Mouse (Mus musculus): ENCODE measurements around the gene Trim9. TPM values are rescaled to one million over a fixed set of nuclear protein-coding genes. Genes with fewer than 3 reads are reported as not detected.
A peak's percentile ranks its signal among the peaks of the same experiment; 100 is the strongest.

Gene Trim9
- total and polyA plus RNA-seq, 2 experiments from 2014 or later = 120 to 234 TPM

- H3K4me1 ChIP-seq (ENCODE audit: insufficient read depth, low read length) = no peaks in the 10 kb centered on the region
- DNase-seq (ENCODE audit: low spot score) (peak; percentile 84), ATAC-seq (ENCODE audit: low FRiP score) (peak; percentile 78; the same call in 1 of the 2 replicates)
- 81% methylated on average over 10 of the region's 10 CpGs for WGBS
- TF ChIP-seq CTCF (IDR thresholded peaks at IDR 0.05) = no peak
- no peak overlapping the region for H3K9ac ChIP-seq (replicated peaks; ENCODE audit: low read length, poor library complexity, severe bottlenecking)
- H3K36me3 ChIP-seq (ENCODE audit: insufficient read depth, low read length) = peaks cover 31% of the 10 kb centered on the region
- H3K9me3 ChIP-seq (ENCODE audit: low read length) = no peaks in the 10 kb centered on the region
- H3K27me3 ChIP-seq (ENCODE audit: insufficient read depth, low read length) = no peaks in the 10 kb centered on the region
- no peak overlapping the region for H3K4me3 ChIP-seq (ENCODE audit: low read depth, low read length)
- no peak overlapping the region for H3K4me2 ChIP-seq (ENCODE audit: low read depth, low read length, poor library complexity, severe bottlenecking)
- peak overlapping the region; percentile 38; the same call in 1 of the 2 replicates for H3K27ac ChIP-seq (ENCODE audit: low read depth, low read length)
These were observed 64.2 kb downstream of the Trim9 start for GRCm38 (mm10) chr12:70283116-70283731.

GRCm38 (mm10) chr12:70280930-70281329 lies 66.5 kb downstream of the Trim9 start:
- Histone ChIP-seq H3K4me1 (ENCODE audit: insufficient read depth, low read length) (no peaks in the 10 kb centered on the region), H3K4me3 (ENCODE audit: low read depth, low read length) (no peak overlapping the region), H3K9me3 (ENCODE audit: low read length) (no peaks in the 10 kb centered on the region), H3K4me2 (ENCODE audit: low read depth, low read length, poor library complexity, severe bottlenecking) (no peak overlapping the region), H3K9ac (replicated peaks; ENCODE audit: low read length, poor library complexity, severe bottlenecking) (no peak overlapping the region), H3K36me3 (ENCODE audit: insufficient read depth, low read length) (peaks cover 36% of the 10 kb centered on the region), H3K27me3 (ENCODE audit: insufficient read depth, low read length) (no peaks in the 10 kb centered on the region), H3K27ac (ENCODE audit: low read depth, low read length) (no peak overlapping the region)
- DNase-seq (ENCODE audit: low spot score) (no peak), ATAC-seq (ENCODE audit: low FRiP score) (no peak)
- WGBS = 96% methylated on average over 2 of the region's 2 CpGs
- no peak for TF ChIP-seq CTCF (IDR thresholded peaks at IDR 0.05)

- no peak for DNase-seq (ENCODE audit: low spot score)
- no peak for TF ChIP-seq CTCF (IDR thresholded peaks at IDR 0.05)
- 88% methylated on average over 10 of the region's 10 CpGs for WGBS
These were observed 67.0 kb downstream of the Trim9 start for GRCm38 (mm10) chr12:70280381-70280780.

GRCm38 (mm10) chr12:70277071-70277939 lies 70.1 kb downstream of the Trim9 start:
- Histone ChIP-seq H3K4me2 (ENCODE audit: low read depth, low read length, poor library complexity, severe bottlenecking) (no peak overlapping the region), H3K9me3 (ENCODE audit: low read length) (no peaks in the 10 kb centered on the region), H3K36me3 (ENCODE audit: insufficient read depth, low read length) (peaks cover 36% of the 10 kb centered on the region), H3K4me3 (ENCODE audit: low read depth, low read length) (no peak overlapping the region), H3K27ac (ENCODE audit: low read depth, low read length) (0 out of 2 replicates have a peak overlapping the region, but pooled peaks have one; percentile 12), H3K9ac (replicated peaks; ENCODE audit: low read length, poor library complexity, severe bottlenecking) (no peak overlapping the region), H3K27me3 (ENCODE audit: insufficient read depth, low read length) (no peaks in the 10 kb centered on the region), H3K4me1 (ENCODE audit: insufficient read depth, low read length) (no peaks in the 10 kb centered on the region)
- TF ChIP-seq CTCF (IDR thresholded peaks at IDR 0.05) = no peak
- 68% methylated on average over 12 of the region's 12 CpGs for WGBS
- DNase-seq (ENCODE audit: low spot score) (no peak), ATAC-seq (ENCODE audit: low FRiP score) (no peak)

More at GRCm38 (mm10) chr12:70280381-70280780, 67.0 kb downstream of the Trim9 start:
- no peak overlapping the region for H3K4me2 ChIP-seq (ENCODE audit: low read depth, low read length, poor library complexity, severe bottlenecking)
- no peak overlapping the region for H3K4me3 ChIP-seq (ENCODE audit: low read depth, low read length)
- H3K27ac ChIP-seq (ENCODE audit: low read depth, low read length) = no peak overlapping the region
- no peaks in the 10 kb centered on the region for H3K27me3 ChIP-seq (ENCODE audit: insufficient read depth, low read length)
- no peaks in the 10 kb centered on the region for H3K9me3 ChIP-seq (ENCODE audit: low read length)
- H3K36me3 ChIP-seq (ENCODE audit: insufficient read depth, low read length) = peaks cover 36% of the 10 kb centered on the region
- H3K4me1 ChIP-seq (ENCODE audit: insufficient read depth, low read length) = no peaks in the 10 kb centered on the region
- no peak for ATAC-seq (ENCODE audit: low FRiP score)
- no peak overlapping the region for H3K9ac ChIP-seq (replicated peaks; ENCODE audit: low read length, poor library complexity, severe bottlenecking)

GRCm38 (mm10) chr12:70269724-70270123 lies 77.7 kb downstream of the Trim9 start:
- DNase-seq (ENCODE audit: low spot score) = no peak
- no peak overlapping the region for H3K4me3 ChIP-seq (ENCODE audit: low read depth, low read length)
- no peak for TF ChIP-seq CTCF (IDR thresholded peaks at IDR 0.05)
- H3K4me2 ChIP-seq (ENCODE audit: low read depth, low read length, poor library complexity, severe bottlenecking) = no peak overlapping the region
- peaks cover 24% of the 10 kb centered on the region for H3K36me3 ChIP-seq (ENCODE audit: insufficient read depth, low read length)
- WGBS = 56% methylated on average over 6 of the region's 6 CpGs
- no peak overlapping the region for H3K9ac ChIP-seq (replicated peaks; ENCODE audit: low read length, poor library complexity, severe bottlenecking)
- H3K27me3 ChIP-seq (ENCODE audit: insufficient read depth, low read length) = no peaks in the 10 kb centered on the region
- H3K4me1 ChIP-seq (ENCODE audit: insufficient read depth, low read length) = no peaks in the 10 kb centered on the region
- no peaks in the 10 kb centered on the region for H3K9me3 ChIP-seq (ENCODE audit: low read length)
- no peak overlapping the region for H3K27ac ChIP-seq (ENCODE audit: low read depth, low read length)
- ATAC-seq (ENCODE audit: low FRiP score) = no peak

GRCm38 (mm10) chr12:70267314-70267713 lies 80.1 kb downstream of the Trim9 start:
- Histone ChIP-seq H3K27ac (ENCODE audit: low read depth, low read length) (no peak overlapping the region), H3K9me3 (ENCODE audit: low read length) (no peaks in the 10 kb centered on the region), H3K4me2 (ENCODE audit: low read depth, low read length, poor library complexity, severe bottlenecking) (no peak overlapping the region), H3K4me3 (ENCODE audit: low read depth, low read length) (no peak overlapping the region), H3K4me1 (ENCODE audit: insufficient read depth, low read length) (no peaks in the 10 kb centered on the region), H3K36me3 (ENCODE audit: insufficient read depth, low read length) (peaks cover 22% of the 10 kb centered on the region), H3K27me3 (ENCODE audit: insufficient read depth, low read length) (no peaks in the 10 kb centered on the region), H3K9ac (replicated peaks; ENCODE audit: low read length, poor library complexity, severe bottlenecking) (no peak overlapping the region)
- TF ChIP-seq CTCF (IDR thresholded peaks at IDR 0.05) = no peak
- ATAC-seq (ENCODE audit: low FRiP score) (no peak), DNase-seq (ENCODE audit: low spot score) (no peak)
- 92% methylated on average over 9 of the region's 9 CpGs for WGBS

All from midbrain, postnatal 0 days (tissue).